Mouse (Mus musculus): Measurements from ENCODE around the gene Nos1ap.

The Nos1ap gene

DNA sequence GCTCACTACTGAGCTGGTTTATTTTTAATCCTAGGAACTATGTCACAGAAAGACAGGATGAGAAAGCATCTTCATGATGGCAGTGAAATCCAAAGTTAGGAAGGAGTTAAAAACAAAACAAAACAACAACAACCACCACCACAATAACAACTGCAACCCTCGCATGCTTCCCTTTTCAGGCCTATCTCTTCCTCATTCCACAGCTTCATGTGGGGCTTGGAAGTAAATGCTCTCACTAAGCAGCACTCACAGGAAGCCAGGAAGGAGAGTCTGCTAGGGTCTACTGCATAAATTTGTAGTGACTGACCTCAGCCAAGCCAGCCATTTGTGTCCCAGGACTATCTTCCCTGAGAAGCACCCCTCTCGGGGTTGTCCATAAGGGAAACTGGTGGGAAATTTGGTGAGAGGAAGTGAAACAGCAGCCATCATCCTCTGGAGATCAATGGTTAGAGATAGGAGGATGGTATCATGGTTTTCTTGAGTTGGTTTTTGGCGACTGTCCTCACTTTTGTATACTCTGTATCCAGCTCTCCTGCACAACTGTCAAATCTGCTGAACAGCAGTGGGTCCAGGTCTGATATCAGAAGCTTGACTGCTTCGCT is 218.4 kb downstream of the Nos1ap start:
- no peak for DNase-seq (ENCODE audit: low read depth in 1 of 2, low spot score in 2 of 2)

DNA sequence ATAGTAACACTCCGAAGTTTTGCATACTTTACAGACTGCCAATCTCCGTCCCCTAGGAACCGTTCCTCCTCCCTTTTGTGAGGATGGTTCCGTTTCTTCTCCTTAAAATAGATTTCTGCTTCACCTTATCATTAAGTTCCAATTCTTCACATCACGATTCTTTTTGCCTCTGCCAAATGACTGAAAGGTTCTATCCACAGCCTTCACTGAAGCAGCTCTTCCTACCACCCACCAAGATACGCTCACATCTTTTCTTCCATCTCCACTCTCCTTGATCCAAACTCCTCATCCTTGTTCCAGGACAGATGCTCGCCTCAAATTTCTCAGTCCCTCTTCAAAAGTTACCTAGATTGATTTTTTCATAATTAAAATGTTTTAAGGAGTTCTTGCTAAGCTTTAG is 220.8 kb downstream of the Nos1ap start:
- no peak for DNase-seq (ENCODE audit: low read depth in 1 of 2, low spot score in 2 of 2)

DNA sequence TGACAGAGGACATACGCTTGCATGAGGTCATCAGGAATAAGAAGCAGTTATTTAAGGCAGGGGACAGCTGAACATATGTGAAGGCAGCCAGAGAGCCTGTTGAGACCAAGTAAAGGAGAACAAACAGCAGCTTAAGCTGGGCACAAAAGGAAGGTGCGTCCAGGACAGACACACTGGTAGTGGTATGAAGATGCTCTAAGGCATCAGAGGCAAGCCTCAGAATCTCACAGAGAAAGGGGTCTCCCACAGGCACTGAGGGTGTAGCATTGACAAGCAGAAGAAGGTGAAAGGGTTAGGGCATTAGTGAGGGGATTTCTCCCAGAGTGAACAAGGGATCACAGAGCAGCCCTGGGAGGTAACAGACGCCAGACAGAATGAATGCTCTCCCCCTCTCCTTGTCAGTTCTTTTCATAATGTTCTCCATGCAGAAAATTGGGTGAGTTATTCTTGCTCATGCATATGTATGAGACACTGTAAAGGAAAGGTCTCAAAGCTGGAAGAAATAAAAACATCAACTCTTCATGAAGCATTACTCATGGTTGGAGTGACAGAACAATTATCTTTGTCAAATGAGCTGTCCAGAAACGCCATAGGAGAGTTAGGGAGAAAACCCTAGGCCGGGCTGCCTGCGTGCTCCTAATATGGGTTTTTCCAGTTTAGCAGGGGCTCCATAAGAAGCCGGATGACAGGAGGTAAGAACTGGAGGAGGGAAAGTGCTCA is 222.5 kb downstream of the Nos1ap start:
- DNase-seq (ENCODE audit: low read depth in 1 of 2, low spot score in 2 of 2) = no peak

DNA sequence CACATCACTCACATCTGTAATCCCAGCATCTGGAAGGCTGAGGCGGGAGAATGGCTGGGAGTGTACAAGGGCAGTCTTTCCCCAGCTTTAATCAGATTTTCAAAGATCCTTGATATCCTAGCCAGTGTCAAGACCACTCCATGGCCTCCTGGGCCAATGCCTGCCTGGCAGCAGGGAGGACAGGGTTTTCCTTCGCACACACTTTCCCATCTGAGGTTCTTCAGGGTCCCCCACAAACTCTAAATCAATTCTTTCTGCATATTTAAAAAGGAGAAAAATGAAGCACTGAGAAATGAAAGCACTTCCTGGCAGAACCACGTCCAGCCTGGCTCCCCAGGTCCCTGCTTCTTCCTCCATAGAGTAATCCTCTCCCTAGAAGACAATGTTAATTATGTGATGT is 225.9 kb downstream of the Nos1ap start:
- no peak for DNase-seq (ENCODE audit: low read depth in 1 of 2, low spot score in 2 of 2)

DNA sequence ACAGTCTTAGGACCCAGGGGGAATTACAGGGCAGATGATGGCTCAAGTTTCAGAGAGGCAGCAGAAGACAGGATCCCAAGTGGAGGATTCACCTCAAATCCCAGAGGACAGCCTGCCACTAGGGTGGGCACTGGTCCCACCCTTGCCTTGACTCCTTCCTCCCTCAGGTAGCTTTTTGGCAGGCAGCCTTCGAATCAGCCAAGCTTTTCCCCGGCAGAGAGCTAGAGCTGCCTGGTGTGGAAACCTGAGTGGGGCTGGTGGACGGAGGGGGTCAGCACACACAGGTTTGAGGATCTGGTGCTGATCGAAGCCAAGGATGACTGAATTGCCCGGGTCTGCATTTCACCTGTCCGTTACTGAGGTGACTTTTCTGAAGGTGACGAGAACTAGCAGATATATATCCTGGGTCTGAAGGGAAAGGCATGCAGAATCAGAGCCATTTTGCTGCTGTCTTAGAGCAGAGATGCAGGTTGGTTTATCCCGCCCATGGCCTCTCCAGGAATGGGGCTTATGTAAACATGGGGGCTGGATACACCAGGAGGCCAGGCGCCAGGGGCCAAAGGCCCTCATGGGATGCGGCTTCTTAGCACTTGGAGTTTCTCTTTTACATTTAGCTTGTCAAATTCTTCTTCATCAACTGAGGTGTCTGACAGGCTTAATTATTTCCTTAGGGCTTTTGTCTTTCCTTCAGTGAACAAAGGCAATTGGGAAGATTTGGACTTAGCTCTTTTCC is 229.3 kb downstream of the Nos1ap start:
- no peak for DNase-seq (ENCODE audit: low read depth in 1 of 2, low spot score in 2 of 2)

DNA sequence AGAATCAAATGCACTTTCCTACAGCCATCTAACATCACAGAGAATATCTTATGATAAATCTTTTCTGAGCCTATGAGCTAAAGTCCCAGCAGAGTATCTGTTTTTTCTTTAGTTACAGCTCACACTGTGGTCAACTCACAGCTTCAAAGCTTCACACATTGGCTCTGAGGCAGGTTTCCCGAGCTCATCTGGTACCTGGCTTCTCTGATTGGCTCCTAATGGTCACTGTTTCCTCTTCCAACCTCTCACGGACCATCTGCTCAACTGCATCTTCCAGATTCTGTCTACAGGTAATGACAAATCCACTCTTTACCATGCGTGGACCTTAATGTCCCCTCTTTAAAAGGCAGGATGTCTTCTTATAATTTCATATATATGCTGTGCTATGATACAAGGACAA is 236.3 kb downstream of the Nos1ap start:
- no peak for DNase-seq (ENCODE audit: low read depth in 1 of 2, low spot score in 2 of 2)

DNA sequence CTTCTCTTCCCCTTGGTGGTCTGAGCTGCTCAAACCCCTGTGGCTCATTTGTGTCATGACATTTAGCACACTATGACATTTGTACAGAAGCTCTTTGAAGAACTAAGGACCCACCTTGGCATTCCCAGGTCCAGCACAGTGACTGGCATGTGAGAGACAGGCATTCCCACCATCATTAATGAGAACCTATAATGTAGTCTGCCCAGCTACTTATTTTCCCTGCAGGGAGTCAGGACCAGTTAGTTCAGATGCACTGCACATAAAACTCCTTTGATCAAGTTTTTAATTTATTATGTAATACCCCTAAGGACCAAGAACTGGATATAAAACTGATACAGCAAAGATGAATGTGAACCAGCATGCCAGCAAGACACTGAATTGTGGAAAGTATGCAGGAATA is 238.6 kb downstream of the Nos1ap start:
- DNase-seq (ENCODE audit: low read depth in 1 of 2, low spot score in 2 of 2) = no peak

DNA sequence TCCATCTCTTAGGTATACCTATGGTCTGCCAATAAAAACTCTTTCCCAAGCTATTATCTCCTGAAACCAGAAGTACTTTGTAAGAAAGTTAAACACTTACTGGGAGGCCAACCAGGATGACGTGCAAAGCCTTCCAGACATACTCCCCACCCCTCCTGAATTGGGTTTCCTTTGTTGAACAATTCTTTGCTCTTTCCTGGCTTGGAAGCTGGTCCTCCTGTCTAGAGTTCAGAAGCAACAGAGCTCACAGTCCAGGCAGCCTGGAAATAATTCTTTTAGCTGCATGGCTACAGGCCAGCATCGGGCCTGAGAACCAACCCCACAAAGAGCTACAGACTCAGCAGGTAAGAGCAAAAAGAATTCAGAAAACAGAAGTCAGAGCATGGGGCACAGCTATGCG is 243.4 kb downstream of the Nos1ap start:
- no peak for DNase-seq (ENCODE audit: low read depth in 1 of 2, low spot score in 2 of 2)

DNA sequence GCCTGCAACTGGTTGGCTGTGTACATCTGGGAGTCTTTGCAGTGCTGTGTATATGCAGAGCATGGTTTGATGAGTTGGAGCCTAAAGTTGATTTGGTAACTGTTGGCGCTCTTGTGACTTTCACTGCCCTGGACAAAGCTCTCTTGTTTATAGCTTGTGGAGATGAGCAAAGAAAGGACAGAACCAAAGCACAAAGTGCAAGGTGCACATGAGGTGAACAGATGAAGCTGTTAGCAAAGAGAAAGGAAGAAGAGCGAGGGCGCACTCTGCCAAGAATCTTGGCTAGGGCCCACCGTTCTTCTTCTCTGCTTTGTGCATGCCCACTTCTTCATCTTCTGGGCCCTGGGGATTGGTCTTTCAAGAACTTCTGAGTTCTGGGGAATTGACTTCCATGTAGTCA is 245.8 kb downstream of the Nos1ap start:
- no peak for DNase-seq (ENCODE audit: low read depth in 1 of 2, low spot score in 2 of 2)

DNA sequence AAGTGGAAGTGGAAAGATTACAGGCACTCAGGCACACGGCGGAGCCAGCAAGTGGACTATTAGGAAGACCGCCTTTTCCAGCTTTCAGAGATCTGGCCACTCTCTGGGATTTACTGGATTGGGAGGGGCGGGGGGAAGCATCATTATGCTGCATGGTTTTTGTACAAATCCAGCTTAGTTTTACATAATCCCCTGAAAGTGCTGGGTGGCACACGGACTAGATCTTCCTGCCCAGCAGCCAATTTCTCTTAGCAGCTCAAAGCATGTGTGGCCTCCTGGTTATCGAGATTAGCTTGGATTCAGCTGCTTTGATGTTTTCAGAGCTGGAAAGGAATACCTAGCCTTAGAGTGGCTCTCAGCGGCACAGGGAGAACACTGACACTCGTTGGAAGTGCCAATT is 246.6 kb downstream of the Nos1ap start:
- DNase-seq (ENCODE audit: low read depth in 1 of 2, low spot score in 2 of 2) = no peak

DNA sequence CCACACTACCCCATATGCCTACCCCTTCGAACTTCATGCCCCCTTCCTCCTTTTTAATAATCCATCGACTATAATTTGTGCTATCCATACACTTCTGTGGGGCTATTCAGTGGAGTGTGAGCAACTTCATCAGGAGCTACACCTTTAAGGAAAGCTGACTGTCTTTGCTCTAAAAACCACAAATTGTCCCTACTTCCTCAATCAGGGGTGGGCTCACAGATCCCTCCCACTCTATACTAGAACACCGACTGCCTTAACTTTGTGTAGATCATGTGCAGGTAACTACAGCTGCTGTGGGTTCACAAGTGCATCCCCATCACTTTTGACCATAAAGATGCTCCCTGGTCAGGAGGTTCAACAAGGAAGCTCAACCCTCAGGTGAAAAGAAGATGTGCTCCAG is 249.7 kb downstream of the Nos1ap start:
- DNase-seq (ENCODE audit: low read depth in 1 of 2, low spot score in 2 of 2) = no peak

DNA sequence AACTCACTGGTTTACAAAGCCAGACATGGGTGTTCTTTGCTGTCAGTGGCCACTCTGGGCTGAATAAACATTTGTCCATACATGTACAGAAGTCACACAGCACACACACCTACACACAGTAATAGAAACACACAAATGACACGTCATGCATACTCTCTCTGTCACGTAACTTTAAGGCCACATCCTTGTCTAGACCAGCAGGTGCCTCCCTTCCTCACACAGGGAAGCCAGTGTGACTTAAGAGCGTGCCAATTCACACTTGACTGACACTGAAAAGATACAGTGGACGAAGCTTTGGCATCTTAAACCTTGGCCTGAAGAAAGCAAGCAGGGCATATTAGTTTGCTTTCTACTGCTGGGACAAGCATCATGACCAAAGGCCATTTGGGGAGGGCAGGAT is 256.9 kb downstream of the Nos1ap start:
- no peak for DNase-seq (ENCODE audit: low read depth in 1 of 2, low spot score in 2 of 2)

DNA sequence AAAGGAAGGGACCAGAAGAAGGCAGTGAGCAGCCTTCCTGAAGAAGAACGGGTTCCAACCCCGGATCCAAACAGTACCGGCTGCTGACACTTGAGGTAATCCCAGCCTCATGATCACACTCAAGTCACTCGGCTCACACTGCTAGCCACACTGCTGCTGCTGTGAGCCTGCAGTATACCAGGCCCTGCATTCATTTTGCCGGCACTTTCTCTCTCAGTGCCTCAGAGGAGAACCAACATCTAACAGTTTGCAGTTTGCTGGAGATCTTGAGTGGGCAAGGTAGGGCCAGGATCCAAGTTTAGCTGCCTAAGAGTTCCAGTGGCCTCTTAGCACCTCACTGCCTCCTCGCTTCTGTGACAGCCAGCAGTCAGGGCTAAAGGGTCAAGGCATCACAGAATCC is 257.7 kb downstream of the Nos1ap start:
- no peak for DNase-seq (ENCODE audit: low read depth in 1 of 2, low spot score in 2 of 2)

DNA sequence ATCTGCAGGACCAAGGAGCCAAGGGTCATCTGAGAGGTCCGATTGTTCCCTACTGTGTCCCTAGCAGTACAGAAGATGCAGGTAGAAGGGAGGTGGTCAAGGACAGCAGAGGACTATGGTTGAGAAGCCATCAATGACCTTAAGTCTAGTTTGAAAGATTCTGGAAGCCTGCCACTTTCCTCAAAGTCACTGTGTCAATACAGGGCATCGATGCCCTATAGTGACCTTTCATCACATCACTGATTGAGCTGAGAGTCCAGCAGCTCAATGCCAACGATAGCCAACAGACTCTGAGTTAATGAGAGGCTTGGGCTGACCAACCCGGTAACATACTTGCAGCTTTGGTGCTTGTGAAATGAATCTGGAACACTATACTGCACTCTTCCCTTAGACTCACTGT is 264.4 kb downstream of the Nos1ap start:
- no peak for DNase-seq (ENCODE audit: low read depth in 1 of 2, low spot score in 2 of 2)

DNA sequence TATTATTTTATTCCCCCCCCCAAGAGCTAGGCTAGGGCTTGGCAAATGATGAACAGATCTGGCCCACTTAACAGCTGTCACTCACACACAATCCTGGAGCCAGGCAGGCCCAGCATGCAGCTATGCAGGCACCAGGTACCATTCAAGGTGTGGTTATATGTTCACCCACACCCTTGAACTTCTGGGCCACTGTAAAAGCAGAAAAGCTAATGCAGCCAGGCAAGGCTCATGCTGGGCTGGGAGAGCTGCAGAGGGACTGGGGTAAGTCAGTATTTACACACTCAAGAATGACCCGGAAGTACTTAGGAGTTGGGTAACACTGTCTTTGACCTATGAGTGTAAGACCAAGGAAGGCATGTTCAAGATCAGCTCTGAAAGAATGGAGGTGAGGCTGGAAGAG is 265.3 kb downstream of the Nos1ap start:
- no peak for DNase-seq (ENCODE audit: low read depth in 1 of 2, low spot score in 2 of 2)

DNA sequence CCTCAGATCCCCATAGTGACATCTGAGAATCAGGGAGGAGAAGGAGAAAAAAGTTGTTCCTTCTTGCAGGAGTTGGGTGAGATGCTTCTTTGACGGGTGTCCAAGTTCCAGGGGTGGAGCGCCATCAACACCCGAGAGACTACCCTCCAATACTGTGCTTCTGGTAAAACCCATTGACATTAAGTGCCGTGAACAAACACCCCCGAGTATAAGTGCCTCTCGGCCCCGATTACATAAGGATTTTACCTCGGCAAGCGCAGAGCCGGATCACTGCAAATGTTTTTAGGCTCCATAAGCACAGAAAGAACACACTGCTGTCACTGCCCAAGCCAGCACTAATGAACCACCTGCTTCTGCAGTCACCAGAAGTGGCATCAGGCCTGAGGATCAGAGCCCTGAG is 266.7 kb downstream of the Nos1ap start:
- no peak for DNase-seq (ENCODE audit: low read depth in 1 of 2, low spot score in 2 of 2)

DNA sequence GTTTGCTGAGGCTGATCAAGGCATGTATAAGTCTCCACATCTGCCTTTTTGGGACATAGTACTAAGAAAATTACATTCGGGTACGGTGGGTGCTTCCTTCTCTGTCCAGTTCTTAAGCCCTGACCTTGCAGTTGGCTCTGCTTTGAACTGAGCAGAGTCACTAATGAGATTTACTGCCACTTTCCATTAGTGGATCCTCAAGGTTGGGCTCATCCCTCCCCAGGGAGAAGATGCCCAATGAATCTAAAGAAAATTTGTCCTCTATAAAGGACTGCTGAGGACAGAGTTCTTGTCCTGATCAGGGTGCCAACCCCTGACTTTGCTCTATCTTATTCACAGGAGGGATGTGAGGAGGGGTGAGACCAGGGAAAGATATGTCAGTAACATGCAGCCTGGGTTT is 267.6 kb downstream of the Nos1ap start:
- DNase-seq (ENCODE audit: low read depth in 1 of 2, low spot score in 2 of 2) = no peak

DNA sequence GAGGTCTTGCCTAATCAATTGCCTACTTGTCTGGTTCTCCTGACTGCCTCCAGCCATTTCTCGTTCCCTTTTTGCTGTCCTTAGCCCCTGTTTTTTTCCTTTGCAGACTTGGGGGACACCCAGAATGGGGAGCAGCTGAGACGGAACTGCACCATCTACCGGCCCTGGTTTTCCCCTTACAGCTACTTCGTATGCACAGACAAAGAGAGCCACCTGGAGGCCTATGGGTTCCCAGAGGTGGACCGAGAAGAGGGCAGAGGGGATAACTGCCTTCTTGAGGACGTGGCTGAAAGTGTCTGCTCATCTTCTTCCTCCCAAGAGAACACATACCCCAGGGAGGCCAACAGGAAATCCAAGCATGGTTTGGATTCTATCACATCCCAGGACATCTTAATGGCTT is 278.2 kb downstream of the Nos1ap start:
- DNase-seq (ENCODE audit: low read depth in 1 of 2, low spot score in 2 of 2) = no peak

DNA sequence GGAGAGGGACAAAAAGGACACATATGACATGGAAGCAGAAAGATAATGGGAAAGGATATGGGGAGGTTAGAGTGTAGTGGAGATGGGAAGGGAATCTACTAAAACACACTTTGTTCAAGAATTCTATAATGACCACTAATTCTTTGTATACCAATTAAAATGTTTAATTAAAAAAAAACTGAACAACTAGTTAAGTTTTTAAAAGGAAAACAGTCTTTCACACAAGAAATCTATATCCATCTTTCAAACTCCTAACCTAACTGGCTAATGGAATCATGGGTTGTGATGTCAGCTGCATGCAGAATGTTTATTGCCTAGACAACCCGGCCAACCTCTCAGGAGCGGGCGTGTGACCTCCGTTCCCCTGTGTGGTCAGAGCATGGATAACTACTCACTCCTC is 281.2 kb downstream of the Nos1ap start, which contains the start of gene Spata46:
TSS of gene Spata46 (plus strand) at position 301 of the 400 bp plus-strand sequence.
- no peak for DNase-seq (ENCODE audit: low read depth in 1 of 2, low spot score in 2 of 2)

DNA sequence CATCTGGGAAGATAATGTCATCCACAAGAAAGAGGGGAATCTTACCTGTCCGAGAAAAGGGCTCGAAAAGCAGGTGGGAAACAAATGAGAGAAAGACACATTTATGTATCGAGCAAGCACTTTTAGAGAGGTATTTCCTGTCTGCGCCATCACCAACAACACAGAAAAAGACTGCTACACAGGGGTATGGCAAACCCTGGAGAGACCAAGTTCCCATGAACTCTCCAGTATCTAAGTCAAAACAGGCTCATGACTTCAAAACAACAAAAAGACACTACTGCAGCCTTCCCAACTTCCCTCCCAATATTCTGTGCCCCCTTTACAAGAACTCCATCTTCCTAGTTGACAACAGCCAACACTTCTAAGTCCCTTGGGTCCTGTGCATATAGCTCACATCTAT is 283.4 kb downstream of the Nos1ap start, which contains the start of gene Gm7694:
TSS of gene Gm7694 (minus strand) at position 101 of the 400 bp plus-strand sequence.
- no peak for DNase-seq (ENCODE audit: low read depth in 1 of 2, low spot score in 2 of 2)

DNA sequence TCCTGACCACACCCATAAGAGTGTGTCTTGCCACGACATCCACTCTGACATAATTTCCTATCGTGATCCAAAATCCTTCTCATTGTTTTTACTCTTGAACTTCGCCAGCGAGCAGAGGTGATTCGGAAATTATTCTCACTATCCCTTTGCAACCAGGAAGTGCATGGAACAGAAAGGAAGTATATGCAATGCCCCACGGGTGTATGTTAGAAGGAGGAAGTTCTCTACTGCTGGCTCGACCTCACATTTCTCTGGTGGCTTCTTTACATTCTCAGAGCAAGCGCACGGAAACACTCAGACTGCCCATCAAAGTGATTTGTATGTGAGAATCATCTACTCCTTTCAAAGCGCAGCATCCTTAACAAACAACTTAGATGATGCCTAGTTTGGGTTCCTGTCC is 284.7 kb downstream of the Nos1ap start:
- DNase-seq (ENCODE audit: low read depth in 1 of 2, low spot score in 2 of 2) = no peak

DNA sequence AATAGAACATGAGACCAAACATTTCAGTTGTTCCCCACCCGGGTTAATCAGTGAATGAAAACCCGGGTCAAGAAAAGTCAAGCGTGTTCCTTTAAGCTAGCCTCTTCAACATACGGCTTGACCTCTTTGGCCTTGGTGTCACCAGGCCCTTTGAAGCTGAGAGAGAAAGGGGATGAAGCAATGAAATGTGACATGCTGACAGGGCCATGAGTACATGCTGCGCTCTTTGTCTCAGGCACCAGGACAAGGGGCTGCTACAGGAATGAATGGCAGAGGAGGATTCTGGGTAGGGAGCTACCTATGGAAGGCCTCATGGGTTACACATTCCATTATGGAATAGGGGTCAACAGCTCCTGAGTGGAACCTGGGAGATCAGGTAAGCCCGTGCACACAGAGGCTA is 286.6 kb downstream of the Nos1ap start:
- no peak for DNase-seq (ENCODE audit: low read depth in 1 of 2, low spot score in 2 of 2)

Data from monocyte, adult 2 months (primary cell).